Mouse (Mus musculus) gonadal fat pad, adult 2 months (tissue): ENCODE results near the gene Cuedc1. TPM values are rescaled to one million over a fixed set of nuclear protein-coding genes. Genes with fewer than 3 reads are reported as not detected.

ENCODE experiments used
- DNase-seq: peaks from one replicate; pipeline ENCODE4 v3.0.0-alpha.2; 2012; ENCODE audit warnings: low read depth
- polyA plus RNA-seq: library from polyadenylated mRNA; depleted of rRNA; stranded (reverse); fragments of >200 nt; gene quantifications from 2 replicates; pipeline ENCODE4 v1.2.3, GENCODE M21; 2012

Gene Cuedc1
- polyA plus RNA-seq, 1 experiment = 52.3 TPM

DNA sequence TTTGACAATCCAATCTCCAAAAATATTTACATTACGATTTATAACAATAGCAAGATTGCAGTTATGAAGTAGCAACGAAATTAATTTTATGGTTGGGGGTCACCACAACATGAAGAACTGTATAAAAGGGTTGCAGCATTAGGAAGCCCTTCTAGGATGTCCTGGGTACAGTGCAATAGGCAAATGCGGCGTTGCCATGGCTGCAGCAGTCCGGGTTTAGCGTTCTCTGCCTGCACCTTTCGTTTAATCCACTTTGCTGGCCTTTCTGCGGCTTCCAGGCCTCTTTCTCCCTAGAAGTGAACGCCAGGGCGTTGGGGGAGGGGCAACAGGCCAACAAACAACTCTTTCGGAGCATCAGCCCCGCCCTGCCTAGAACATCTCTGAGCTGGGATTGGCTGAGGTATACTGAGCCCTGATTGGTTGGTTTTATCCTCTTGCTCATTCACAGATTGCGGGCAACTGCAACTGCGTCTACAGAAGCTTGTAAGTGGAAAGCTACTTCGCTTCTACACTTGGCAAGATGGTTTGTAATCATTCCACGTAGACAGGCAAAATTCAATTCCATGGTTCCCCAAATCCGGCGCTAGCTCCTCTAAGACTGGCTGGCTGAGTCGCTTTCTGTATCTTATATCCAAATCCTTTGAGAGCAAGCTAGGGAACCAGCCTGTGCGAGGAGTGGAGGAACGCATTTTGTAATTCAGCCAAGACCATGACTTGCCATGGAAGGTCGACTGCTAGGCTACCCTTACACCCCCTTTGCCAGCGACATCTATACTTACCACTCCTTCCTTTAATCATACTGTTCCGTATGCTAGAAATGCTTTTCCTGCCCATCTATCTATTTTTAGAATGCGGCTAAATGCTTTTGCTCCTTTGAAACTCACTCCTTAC lies 10.9 kb upstream of the Cuedc1 start:
- DNase-seq = no peak

GRCm38 (mm10) chr11:88089150-88089549 lies 8.7 kb upstream of the Cuedc1 start:
- DNase-seq = no peak

DNA sequence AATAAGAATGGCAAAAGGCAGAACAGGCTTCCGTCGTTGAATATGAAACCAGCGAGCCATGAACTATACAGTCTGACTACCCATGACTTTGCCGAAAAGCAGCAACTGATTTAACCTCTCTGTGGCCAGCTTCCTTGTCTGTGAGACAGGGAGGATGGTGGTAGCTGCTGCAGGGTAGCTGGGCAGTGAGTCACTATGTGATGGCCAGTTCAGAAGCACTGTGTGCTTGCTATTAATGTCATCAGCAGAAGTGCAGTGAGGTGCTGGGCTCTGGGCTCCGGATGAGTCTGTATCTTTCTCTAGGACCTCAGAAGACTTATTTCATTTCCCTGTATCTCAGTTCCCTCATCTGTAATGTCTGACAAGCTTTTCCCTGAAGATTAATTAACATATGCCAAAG lies 7.6 kb upstream of the Cuedc1 start:
- DNase-seq = no peak

GRCm38 (mm10) chr11:88091949-88092348 lies 5.9 kb upstream of the Cuedc1 start:
- DNase-seq = no peak

GRCm38 (mm10) chr11:88097173-88097572 lies 685 bp upstream of the Cuedc1 start:
- DNase-seq = no peak

GRCm38 (mm10) chr11:88098787-88099598 lies 1.1 kb downstream of the Cuedc1 start:
- DNase-seq = no peak

- DNase-seq = no peak
These were observed 1.8 kb downstream of the Cuedc1 start for GRCm38 (mm10) chr11:88099599-88100023.

DNA sequence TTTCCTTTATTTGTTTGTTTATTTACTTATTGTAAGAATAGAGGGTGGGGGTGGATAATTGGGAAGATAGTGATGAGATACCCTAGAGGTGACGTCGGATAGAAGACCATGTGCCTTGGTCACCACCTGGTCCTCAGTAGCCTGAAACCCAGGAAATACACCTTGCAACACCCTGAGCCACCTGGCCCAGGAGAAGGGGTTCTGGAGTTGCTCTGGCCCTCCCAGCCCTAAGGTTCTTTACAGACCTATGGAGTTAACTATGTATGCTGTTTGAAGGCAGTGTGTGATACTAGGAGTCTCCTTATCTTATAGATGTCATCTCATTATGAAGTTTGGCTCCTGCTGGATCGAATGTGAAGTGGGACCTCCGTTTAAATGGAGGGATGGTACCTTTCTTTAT lies 2.3 kb downstream of the Cuedc1 start:
- no peak for DNase-seq

DNA sequence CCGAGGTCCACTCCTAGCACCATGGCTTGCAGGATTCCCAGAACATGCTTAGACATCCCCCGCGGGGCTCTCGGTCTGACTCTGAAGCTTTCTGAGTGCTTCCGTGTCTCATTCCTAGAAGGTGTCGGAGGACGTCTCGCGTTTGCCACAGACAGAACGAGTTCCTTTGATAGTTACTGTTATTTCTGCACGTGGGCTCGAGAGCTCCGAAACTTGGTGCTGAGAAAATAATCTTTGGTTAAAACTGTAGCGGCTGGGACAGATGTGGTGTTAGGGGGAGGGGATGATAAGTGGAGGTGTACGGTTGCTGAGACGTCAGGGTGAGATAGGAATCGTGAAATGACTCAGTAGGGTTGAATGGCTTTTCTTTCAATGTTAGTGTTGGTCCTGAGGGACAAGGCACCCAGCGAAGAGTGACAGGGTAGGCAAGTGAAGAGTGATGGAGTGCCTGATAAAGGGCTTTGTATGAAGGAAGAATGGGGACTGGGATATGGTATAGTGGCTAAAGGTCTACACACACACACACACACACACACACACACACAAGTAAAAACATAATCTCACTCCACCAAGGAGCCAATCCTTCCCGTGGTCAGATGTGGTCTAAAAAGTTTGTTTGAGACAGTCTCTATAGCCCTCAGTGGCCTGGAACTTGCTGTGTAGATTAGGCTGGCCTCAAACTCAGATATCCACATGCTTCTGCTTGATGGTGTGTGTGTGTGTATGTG lies 5.5 kb downstream of the Cuedc1 start:
- no peak for DNase-seq

DNA sequence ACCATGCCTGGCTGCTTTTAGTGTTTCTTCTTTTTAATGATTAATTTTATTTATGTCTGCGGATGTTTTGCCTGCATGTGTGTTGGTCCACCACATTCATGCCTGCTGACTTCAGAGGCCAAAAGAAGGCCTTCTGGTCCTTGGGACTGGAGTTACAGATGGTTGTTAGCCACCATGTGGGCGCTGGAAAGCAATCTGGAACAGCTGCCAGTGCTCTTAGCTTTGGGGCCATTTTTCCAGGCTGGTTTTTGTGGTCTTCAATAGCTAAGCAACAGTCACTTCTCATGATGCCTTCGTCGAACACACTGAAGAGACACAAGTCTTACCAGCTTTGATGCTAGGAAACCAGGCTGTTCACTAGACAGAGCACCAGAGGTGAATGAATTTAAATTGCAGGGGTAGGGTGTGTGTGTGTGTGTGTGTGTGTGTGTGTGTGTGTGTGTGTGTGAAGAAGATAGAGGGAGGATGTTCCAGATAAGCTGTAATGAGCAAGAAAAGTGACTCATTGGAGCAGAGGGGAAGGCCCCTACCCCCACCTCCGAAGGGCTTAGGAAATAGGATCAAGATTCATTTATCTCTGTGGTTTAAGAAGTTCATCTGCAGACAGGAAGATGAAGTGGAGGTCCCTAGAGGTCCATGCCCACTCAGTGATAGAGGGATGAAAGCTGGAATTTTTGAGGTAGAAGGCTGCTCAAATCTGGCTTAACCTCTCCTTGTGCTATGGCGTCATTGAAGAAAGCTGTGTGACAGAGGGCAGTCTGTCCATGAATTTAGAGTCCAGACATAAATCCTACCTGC lies 7.8 kb downstream of the Cuedc1 start:
- DNase-seq = no peak

DNA sequence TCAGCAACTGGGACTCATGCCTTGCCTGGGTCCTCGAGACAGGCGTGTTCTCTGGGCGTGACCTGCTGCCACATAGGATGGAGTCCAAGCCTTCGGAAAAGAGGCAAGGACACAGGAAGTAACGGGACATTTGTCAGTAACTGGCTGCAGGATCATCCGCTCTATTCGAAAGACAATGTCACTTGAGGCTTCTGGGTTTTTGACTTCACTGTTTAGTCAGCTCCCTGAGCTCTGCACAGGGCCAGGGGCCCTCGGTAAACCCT lies 8.4 kb downstream of the Cuedc1 start:
- DNase-seq = no peak

DNA sequence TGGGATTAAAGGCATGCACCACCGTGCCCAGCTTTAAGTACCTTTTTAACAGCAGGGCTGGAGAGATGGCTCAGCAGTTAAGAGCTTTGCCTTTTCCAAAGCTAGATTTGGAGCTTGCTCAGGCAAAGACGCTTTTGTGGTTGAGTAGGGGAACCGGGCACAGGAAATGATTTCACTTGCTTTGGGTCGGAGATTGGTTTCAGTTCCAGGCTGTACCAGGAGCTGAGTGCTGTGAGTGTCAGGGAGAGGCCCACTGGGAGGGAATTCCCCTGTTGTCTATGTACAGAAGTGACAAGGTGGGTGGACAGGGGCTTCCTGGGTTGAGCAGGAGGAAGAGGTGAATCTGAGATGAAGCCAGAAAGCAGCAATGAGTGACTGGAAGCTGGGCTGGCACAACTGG lies 9.5 kb downstream of the Cuedc1 start:
- no peak for DNase-seq

DNA sequence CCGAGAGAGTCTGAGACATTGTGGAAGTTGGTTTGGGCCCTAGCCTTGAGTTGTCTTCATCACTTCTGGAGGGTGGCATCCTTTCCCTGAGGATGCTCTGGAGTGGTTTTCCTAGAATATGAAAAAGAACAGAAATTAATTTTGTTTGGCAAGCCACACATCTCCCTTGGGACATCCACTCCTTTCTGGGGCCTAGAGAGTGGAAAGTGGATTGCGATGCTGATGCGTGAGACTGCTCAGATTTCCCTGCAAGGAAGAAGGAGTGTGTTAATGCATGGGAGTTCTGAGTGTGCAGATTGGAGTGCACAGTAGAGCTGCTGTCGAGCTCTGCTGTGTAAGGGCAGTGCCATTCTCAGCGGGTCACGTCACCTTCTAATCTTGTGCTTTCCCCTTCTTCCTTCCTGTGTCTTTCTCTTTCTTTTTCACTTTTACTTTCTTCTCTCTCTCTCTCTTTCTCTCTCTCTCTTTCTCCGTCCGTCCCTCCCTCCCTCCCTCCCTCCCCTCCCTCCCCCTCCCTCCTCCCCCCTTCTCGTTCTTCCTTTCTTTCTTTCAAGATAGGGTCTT lies 12.3 kb downstream of the Cuedc1 start:
- no peak for DNase-seq

DNA sequence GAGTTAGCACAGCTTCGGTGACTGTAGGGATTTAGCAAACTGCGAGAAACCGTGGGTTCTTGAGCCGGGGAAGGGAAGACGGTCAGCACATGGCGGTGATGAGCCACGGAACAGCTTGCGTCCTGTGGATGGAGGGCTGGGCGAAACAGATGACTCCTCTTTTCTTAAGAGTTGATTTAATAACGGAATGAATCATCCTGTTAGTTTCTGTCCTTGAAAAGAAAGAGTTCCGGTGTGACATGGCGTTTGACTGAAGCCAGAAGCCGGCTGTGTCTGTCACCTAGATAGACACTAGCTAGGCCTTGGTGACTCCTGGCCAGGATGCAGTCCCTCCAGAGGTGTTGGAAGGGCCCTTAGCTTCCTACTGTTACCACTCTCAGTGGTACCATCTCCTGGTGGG lies 14.2 kb downstream of the Cuedc1 start:
- no peak for DNase-seq

DNA sequence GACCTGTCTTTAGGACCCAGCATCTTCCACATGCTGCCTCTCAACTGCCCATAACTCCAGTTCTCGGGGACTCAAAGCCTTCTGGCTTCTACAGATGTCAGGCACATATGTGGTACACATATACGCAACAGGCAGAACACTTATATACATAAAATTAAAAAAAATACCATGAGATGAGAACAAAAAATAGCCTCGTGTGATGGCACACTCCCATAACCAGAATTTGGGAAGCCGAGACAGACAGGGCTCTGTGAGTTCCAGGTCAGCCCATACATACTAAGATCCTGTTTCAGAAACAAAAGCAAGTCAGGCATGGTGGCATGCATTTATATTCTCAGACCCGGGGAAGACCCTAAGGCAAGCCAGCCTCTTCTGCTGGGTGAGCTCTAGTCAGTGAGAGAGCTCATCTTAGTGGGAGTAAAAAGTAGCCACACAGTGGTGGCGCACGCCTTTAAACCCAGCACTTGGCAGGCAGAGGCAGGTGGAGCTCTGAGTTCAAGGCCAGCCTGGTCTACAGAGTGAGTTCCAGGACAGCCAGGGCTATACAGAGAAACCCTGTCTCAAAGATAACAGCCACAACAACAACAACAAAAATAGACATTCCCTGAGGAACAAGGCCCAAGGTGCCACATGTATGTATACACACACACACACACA lies 14.9 kb downstream of the Cuedc1 start:
- no peak for DNase-seq

DNA sequence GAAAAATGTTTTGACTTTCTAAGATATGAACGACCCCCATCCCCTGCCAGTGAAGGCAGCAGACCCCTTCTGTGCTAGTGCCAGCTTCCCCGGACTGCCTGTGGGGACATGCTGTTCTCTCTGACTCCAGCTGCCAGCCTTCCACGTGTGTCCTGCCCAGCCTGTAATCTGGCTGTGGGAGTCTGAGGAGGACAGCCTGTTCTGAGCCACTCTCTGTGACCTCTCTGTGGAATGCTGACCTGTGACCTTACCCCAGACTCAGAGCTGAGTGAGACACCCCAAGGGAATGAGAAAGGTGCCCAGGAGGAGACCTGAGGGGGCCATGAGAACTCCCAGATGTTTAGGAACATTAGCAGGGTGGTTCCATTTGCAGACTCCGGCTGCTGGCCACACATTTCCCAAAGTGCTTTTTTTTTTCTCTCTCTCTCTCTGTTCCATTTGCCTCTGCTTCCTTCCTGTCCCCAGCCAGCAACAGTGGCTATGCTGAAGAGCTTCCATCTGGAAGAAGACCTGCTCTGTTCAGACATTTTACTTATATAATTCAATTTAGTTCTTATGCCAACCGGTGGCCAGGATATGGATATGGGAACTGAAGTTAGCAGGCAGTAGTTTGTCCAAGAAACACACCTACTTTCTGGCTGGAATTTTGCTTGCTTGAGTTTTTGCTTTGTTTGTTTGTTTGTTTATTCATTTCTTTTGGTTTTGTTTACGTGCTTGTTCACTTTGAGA lies 15.8 kb downstream of the Cuedc1 start:
- DNase-seq = no peak

DNA sequence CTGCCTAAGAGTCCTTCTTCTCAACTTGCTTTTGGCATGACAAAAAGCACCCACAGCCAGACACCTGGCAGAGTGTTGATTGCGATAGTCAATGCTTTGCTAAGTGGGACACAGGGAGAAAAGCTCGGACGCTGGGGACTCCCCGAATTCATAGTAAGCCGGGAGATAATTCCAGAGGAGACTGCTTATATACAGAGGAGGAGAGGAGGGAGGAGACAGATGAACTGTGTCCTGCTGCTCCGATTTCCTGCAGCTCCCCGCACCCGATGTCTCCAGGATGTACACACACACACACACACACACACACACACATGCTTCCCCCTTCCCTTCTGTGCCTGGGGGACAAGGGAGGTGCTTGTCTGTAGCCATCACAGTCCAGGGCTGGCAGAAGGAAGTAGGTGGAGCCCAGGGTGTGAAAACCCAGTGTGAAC lies 17.0 kb downstream of the Cuedc1 start:
- DNase-seq = no peak

DNA sequence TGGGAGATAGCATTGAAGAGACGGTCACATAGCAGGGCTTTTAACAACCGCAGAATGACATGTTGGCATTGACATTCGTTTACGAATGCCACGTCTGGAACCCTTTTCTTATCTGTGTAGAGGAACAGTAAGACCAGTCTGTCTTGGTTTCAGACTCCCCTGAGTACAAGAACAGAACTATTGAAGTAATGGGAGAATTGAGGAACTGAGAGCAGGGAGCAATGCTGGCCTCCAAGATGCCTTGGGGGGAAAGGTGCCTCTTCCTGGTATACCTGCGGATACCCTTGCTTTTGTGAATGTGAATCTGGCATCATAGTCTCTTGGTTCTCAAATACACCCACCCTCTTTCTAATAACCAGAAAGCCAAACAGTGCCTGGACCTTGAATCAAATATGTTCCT lies 18.7 kb downstream of the Cuedc1 start:
- no peak for DNase-seq

GRCm38 (mm10) chr11:88117356-88118090 lies 19.7 kb downstream of the Cuedc1 start:
- DNase-seq = no peak

- no peak for DNase-seq
These were observed 20.2 kb downstream of the Cuedc1 start for GRCm38 (mm10) chr11:88118091-88118440.
